In genomic region chr2:132934711-132935110, GRCm38 (mm10) we compare ENCODE assay signal across 14 mouse cellular contexts. TPM values are rescaled to one million over a fixed set of nuclear protein-coding genes. Genes with fewer than 3 reads are reported as not detected.
DNase-seq lines count a peak whose midpoint lies in the region.
"Had no signal": no experiment of that assay in that cellular context is flagged by ENCODE, and none has a peak within 500 bp of the region (broad histone marks: within the 10 kb centered on the region; RNA-seq: fewer than 3 reads in every experiment).

No protein-coding gene starts in this region.

- DNase-seq in cerebellum, postnatal 14 days = peak; percentile 18 to 43
- DNase-seq in cerebellum, postnatal 4 days (ENCODE audit: low spot score in 2 of 2) = no peak
- DNase-seq in left cerebral cortex, postnatal 4 days = peak; percentile 15
- DNase-seq in left cerebral cortex, adult 11 months (ENCODE audit: low spot score) = no peak
- no peak for DNase-seq in frontal cortex, postnatal 25 days (ENCODE audit: low spot score in 2 of 2)
- DNase-seq: adrenal gland, adult 2 months; adrenal gland, postnatal 10 days; adrenal gland, postnatal 25 days; cerebellum, adult 11-12 months; cerebellum, adult 2 months; cerebellum, adult 9-10 months; embryo, embryonic 11 days had no signal

- intact Hi-C loops in left cerebral cortex, postnatal 4 days (cut with DNase I) = no loop called here

RNA-seq across cellular contexts. Expression of gene Fermt1, which starts 11.0 kb away (rescaled TPM):
- total RNA-seq in left cerebral cortex, postnatal 4 days (2021) = not detected
- total RNA-seq: adrenal gland, adult 2 months; adrenal gland, postnatal 25 days; common myeloid progenitor, adult 5-6 weeks; MEL had no signal

RNA-seq across cellular contexts. Expression of gene Lrrn4, which starts 54.0 kb away (rescaled TPM):
- under 1 TPM; 0.22 to 0.36 TPM for total RNA-seq in left cerebral cortex, postnatal 4 days (2021)
- total RNA-seq: MEL had no signal

Comparison
In these comparisons a context has a peak if more than half of its experiments do, and no peak if none do; other contexts are left out.
1. DNase-seq: peak in cerebellum, postnatal 14 days (2 of 2) and left cerebral cortex, postnatal 4 days (single experiment); none in cerebellum, postnatal 4 days (0 of 2), left cerebral cortex, adult 11 months (single experiment) and frontal cortex, postnatal 25 days (0 of 2).